Mouse (Mus musculus) liver, adult 2 months (tissue): ENCODE data around the gene Ctbp2.

Experiments
- CTCF ChIP-seq: fragments of 200-500 bp; IDR thresholded peaks from 2 replicates; pipeline ENCODE4 v1.5.1; 2011; ENCODE audit warnings: low read depth, low read length, control low read depth
- POLR2A ChIP-seq: fragments of 200-500 bp; IDR thresholded peaks from 2 replicates; pipeline ENCODE4 v1.6.1; 2011; ENCODE audit warnings: low read length, control low read depth; ENCODE audit not compliant: insufficient read depth; ENCODE audit errors: extremely low read depth

DNA sequence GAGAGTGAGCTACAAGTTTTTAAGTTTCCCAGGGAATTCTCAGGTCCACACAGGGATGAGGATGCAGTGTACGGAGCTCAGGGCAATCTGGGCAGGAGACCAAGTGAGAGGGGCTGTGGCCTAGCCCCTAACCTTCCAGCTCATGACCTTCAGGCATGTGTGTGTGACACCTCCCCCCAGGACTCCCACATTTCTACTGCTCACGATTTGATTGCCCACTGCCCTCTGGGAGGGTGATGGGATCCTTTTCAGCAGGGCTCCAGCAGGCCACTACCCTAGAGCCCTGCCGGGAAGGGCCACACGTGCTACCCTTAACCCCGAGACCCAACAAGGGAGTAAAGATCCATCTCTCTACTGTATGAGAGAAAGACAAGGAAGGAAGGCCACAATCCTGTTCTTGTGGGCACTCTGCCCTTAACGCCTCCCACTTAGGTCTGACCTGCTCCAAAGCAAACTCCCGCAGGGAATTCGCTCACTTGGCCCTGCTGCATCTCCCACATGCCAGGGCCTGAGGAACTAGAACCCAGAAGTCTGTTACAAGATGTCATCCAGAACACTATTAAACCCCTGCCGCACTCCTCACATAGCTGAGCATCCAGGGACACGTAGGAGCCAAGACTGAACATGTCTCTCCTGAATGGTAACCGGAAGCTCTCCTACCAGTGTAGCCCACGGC lies 25.9 kb downstream of the Ctbp2 start:
- TF ChIP-seq POLR2A: no peak
- TF ChIP-seq CTCF: no peak
